Mouse (Mus musculus): ENCODE measurements around the gene Wiz.

Gene Wiz

DNA sequence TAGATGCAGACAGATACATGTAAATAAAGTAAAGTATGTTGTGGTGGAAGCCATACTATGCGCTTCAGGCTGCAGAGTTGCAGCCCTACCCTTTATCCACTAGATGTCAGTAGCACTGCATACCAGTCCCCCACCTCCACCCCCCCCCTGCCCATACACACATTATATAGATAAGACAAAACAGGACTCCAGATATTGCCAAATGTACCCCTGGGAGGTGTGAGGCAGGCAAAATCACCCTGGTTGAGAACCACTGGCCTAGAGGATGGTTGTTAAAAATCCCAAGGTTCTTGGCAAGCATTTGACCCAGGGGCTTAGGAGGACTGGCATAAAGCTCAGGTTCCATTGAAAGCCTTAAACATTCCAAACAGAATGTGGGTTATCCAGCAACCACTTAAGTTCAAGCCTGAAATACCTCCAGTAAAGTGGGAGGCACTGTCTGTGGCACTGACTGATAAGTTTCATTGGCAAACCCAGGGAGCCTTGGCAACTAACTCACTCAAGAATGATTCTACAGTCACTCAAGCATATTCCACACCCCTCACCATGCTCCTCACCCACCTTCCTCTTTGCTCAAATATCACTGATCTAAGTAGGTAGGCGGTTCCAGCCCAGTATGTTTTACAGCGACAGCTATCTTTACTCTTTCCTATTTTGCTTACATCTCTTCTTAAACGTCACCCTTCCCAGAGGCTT lies 40.1 kb downstream of the Wiz start:
- peak in 1 of 2 experiments; percentile 67 for DNase-seq (ENCODE audit: low spot score in 2 of 2)

GRCm38 (mm10) chr17:32348406-32348805 lies 40.8 kb downstream of the Wiz start:
- no peak for DNase-seq (ENCODE audit: low spot score in 2 of 2)

- DNase-seq (ENCODE audit: low spot score in 2 of 2): no peak
Observed at GRCm38 (mm10) chr17:32341102-32341501, 48.1 kb downstream of the Wiz start.

DNA sequence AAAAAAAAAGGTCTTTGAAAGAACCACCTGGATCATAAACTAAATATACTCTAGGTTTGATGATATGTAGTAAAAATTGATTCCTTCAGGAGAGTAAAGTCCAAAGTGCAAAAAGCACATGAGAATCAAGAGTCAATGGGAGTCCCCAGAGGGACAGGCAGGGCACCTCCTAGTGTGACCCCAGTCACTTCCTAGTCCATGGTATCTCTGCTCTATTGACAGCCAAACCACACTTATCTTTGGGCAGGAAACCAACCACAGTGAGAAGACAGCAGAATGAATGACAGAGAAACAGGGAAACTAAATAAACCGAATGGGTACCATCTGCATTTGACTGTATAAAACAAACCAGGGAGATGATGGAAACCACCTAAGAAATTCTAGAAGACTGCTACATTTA lies 49.1 kb downstream of the Wiz start:
- DNase-seq (ENCODE audit: low spot score in 2 of 2): no peak

- no peak for DNase-seq (ENCODE audit: low spot score in 2 of 2)
Observed at GRCm38 (mm10) chr17:32335869-32336268, 53.4 kb downstream of the Wiz start.

GRCm38 (mm10) chr17:32334921-32335320 lies 54.3 kb downstream of the Wiz start:
- no peak for DNase-seq (ENCODE audit: low spot score in 2 of 2)

- no peak for DNase-seq (ENCODE audit: low spot score in 2 of 2)
Observed at GRCm38 (mm10) chr17:32333675-32334303, 55.5 kb downstream of the Wiz start.

DNA sequence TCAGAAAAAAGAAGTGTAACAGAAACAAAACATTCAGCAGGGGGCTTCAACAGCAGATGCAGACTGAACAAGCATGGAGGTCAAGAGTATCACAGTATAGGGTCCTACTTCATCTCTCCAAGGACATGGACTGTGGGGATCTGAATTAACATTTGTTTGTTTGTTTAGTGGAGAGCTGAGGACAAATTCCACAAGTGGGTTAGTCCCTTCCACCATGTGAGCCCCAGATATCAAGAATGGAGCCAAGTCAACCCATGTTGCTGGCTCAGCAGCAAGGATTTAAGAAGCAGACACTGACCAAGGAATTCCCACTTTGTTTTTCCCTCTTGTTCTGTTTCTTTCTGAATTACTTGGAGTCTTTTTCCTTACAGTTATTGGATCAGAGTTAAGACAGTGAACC lies 61.7 kb downstream of the Wiz start:
- DNase-seq (ENCODE audit: low spot score in 2 of 2): no peak

- DNase-seq (ENCODE audit: low spot score in 2 of 2): no peak
Observed at GRCm38 (mm10) chr17:32322809-32323208, 66.4 kb downstream of the Wiz start.

- DNase-seq (ENCODE audit: low spot score in 2 of 2): no peak
Observed at GRCm38 (mm10) chr17:32321836-32322235, 67.4 kb downstream of the Wiz start.

DNA sequence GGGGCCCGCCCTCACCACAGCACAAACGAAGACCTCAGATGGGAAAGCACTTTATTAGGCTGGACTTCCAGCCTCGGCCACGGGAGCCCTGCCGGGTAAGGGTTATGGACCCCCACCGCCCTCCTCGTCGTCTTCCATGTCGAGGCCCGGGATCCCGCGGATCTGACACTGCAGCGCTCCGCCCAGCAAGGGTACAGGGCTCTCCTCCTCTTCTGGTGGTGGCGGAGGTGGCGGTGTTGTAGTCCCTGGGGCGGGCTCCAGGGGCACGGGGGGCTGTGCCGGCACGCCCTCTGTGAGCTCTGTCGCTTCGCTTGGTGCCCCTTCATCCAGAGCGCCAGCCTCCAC lies 67.9 kb downstream of the Wiz start:
- DNase-seq (ENCODE audit: low spot score in 2 of 2): no peak

GRCm38 (mm10) chr17:32320597-32321389 lies 68.4 kb downstream of the Wiz start, which contains the start of gene Akap8:
Gene Akap8 (minus strand): TSS chr17:32321238.
- DNase-seq (ENCODE audit: low spot score in 2 of 2): peak; percentile 96 to 97

DNA sequence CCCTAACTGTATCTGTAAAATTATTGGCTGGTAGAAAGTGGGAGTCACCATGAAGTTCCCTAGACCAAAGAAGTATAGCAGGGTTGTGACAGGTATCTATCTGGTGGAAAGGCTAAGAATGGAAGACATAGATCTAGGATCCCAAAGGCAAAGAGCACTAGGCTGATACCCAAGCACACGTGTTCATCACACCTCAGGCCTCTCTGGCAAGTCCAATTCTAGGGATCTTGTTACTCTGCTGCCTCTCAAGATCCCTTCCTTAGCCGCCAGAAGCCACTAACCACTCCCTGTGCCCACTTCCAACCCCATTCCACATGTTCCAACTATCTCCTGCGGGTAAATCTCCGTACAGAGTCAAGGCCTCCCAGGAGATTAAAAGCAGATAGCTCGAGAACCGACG lies 69.3 kb downstream of the Wiz start:
- no peak for DNase-seq (ENCODE audit: low spot score in 2 of 2)

DNA sequence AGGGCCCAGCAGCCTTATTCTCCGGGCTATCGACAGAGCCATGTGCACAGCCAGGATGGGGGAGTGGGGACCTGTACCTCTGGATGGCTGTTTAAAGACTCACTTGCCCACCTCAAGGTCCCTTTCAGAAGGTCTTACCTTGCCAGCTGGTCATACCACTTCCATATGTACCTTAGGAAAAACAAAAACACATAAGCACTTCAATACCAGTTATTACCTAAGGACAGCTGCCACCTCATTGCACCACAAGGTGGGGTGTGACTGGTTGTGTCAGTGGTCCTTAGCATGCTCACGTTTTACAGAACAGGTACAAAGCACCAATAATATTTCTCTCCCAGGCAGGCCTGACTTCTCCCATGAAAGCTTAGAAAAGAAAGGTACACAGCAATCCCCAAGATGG lies 71.5 kb downstream of the Wiz start:
- no peak for DNase-seq (ENCODE audit: low spot score in 2 of 2)

DNA sequence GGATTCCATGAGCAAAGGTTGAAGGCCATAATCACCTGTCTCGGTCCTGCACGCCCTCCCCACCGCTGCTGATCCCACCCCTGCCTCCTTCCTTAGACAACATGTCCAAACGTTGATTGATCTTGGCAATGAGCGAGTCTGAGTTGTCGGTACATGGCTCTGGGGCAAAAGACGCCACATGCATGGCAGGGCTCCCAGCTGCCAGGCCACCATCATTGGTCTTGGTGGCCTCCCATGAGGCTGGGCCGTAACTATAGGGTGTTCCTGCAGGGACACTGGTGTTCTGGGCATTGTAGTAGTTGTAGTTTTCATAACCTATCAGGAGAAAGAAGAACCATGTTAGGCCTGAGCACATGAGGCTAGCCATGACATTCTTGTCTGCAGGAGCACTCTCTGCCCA lies 72.2 kb downstream of the Wiz start:
- no peak for DNase-seq (ENCODE audit: low spot score in 2 of 2)

- no peak for DNase-seq (ENCODE audit: low spot score in 2 of 2)
Observed at GRCm38 (mm10) chr17:32315560-32315959, 73.7 kb downstream of the Wiz start.

- no peak for DNase-seq (ENCODE audit: low spot score in 2 of 2)
Observed at GRCm38 (mm10) chr17:32313892-32314291, 75.3 kb downstream of the Wiz start.

GRCm38 (mm10) chr17:32312801-32313200 lies 76.4 kb downstream of the Wiz start:
- no peak for DNase-seq (ENCODE audit: low spot score in 2 of 2)

- DNase-seq (ENCODE audit: low spot score in 2 of 2): no peak
Observed at GRCm38 (mm10) chr17:32307963-32308362, 81.3 kb downstream of the Wiz start.

Measured in spleen, postnatal 4 days (tissue).